In genomic region chr13:42593488-42594170, GRCm38 (mm10) we compare ENCODE assay signal across 23 mouse cellular contexts.
DNase-seq lines count a peak whose midpoint lies in the region; ATAC-seq lines count a peak whose summit lies in the region.
"Had no signal": no experiment of that assay in that cellular context is flagged by ENCODE, and none has a peak within 500 bp of the region (broad histone marks: within the 10 kb centered on the region; RNA-seq: fewer than 3 reads in every experiment).

No protein-coding gene starts in this region.

- no peak for ATAC-seq in midbrain, embryonic 13.5 days
- ATAC-seq: forebrain, embryonic 13.5 days; inflammation-experienced regulatory T-cells, adult 6 months; liver, embryonic 12.5 days had no signal

- H3K4me3 ChIP-seq in midbrain, embryonic 13.5 days (replicated peaks): no peak overlapping the region
- H3K4me3 ChIP-seq: forebrain, embryonic 13.5 days; hindbrain, embryonic 12.5 days; limb, embryonic 10.5 days; liver, embryonic 12.5 days; lung, embryonic 15.5 days; myocyte; stomach, embryonic 15.5 days had no signal

- no peak overlapping the region for H3K4me2 ChIP-seq in midbrain, embryonic 13.5 days (replicated peaks)
- H3K4me2 ChIP-seq: forebrain, embryonic 13.5 days; hindbrain, embryonic 12.5 days; liver, embryonic 12.5 days; lung, embryonic 15.5 days; stomach, embryonic 15.5 days had no signal

- no peaks in the 10 kb centered on the region for H3K36me3 ChIP-seq in midbrain, embryonic 13.5 days
- H3K36me3 ChIP-seq: hindbrain, embryonic 12.5 days; limb, embryonic 10.5 days; liver, embryonic 12.5 days; lung, embryonic 15.5 days; stomach, embryonic 15.5 days had no signal

- H3K9me3 ChIP-seq in midbrain, embryonic 13.5 days: no peaks in the 10 kb centered on the region
- H3K9me3 ChIP-seq: forebrain, embryonic 13.5 days; hindbrain, embryonic 12.5 days; limb, embryonic 10.5 days; liver, embryonic 12.5 days; lung, embryonic 15.5 days; stomach, embryonic 15.5 days had no signal

- H3K27me3 ChIP-seq in midbrain, embryonic 13.5 days: no peaks in the 10 kb centered on the region
- H3K27me3 ChIP-seq: forebrain, embryonic 13.5 days; hindbrain, embryonic 12.5 days; liver, embryonic 12.5 days; lung, embryonic 15.5 days; stomach, embryonic 15.5 days had no signal

- H3K9ac ChIP-seq in midbrain, embryonic 13.5 days (replicated peaks): no peak overlapping the region
- H3K9ac ChIP-seq: forebrain, embryonic 13.5 days; hindbrain, embryonic 12.5 days; liver, embryonic 12.5 days; lung, embryonic 15.5 days; stomach, embryonic 15.5 days had no signal

- DNase-seq in frontal cortex, adult 2 months (ENCODE audit: extremely low spot score in 1 of 2, low spot score in 1 of 2): peak; percentile 40 to 71
- no peak for DNase-seq in frontal cortex, postnatal 25 days (ENCODE audit: low spot score in 2 of 2)
- peak; percentile 13 to 60 for DNase-seq in layer of hippocampus, adult 18-20 months (ENCODE audit: low spot score in 2 of 2)
- DNase-seq in layer of hippocampus, postnatal 10 days (ENCODE audit: low spot score in 2 of 2): no peak
- peak; percentile 30 for DNase-seq in NIH3T3 (ENCODE audit: low read depth)
- DNase-seq in fibroblast of lung, adult 2 months (ENCODE audit: low read depth): peak; percentile 64
- no peak for DNase-seq in urinary bladder, postnatal 25 days (ENCODE audit: low spot score)
- DNase-seq: B cell, adult 2 months; cerebellum, postnatal 14 days; gastrocnemius, postnatal 14 days; kidney, adult 8-10 months; kidney, postnatal 25 days; midbrain, embryonic 14.5 days; retina, postnatal 1 day had no signal

- no peak overlapping the region for H3K27ac ChIP-seq in midbrain, embryonic 13.5 days
- H3K27ac ChIP-seq: forebrain, embryonic 13.5 days; hindbrain, embryonic 12.5 days; limb, embryonic 10.5 days; liver, embryonic 12.5 days; lung, embryonic 15.5 days; stomach, embryonic 15.5 days had no signal

- WGBS in midbrain, embryonic 13.5 days: 90% methylated on average over 11 of the region's 11 CpGs

- H3K4me1 ChIP-seq in midbrain, embryonic 13.5 days (replicated peaks): no peaks in the 10 kb centered on the region
- H3K4me1 ChIP-seq: forebrain, embryonic 13.5 days; hindbrain, embryonic 12.5 days; limb, embryonic 10.5 days; liver, embryonic 12.5 days; stomach, embryonic 15.5 days had no signal

Comparison
In these comparisons a context has a peak if more than half of its experiments do, and no peak if none do; other contexts are left out.
1. DNase-seq: peak in frontal cortex, adult 2 months (2 of 2), layer of hippocampus, adult 18-20 months (2 of 2), NIH3T3 (single experiment) and fibroblast of lung, adult 2 months (single experiment); none in frontal cortex, postnatal 25 days (0 of 2), layer of hippocampus, postnatal 10 days (0 of 2) and urinary bladder, postnatal 25 days (single experiment).